Mouse (Mus musculus): ENCODE results near the gene Ndufv1. TPM values are rescaled to one million over a fixed set of nuclear protein-coding genes. Genes with fewer than 3 reads are reported as not detected.

Gene Ndufv1
- polyA plus RNA-seq, 1 experiment: 170 TPM

GRCm38 (mm10) chr19:4057389-4057788 lies 44.8 kb upstream of the Ndufv1 start:
- Histone ChIP-seq H3K27ac (ENCODE audit: control insufficient read depth, insufficient read depth, low read length) (no peak overlapping the region), H3K27me3 (ENCODE audit: control insufficient read depth, insufficient read depth, low read length) (no peaks in the 10 kb centered on the region)

GRCm38 (mm10) chr19:4056727-4057126 lies 44.1 kb upstream of the Ndufv1 start:
- H3K4me3 ChIP-seq (ENCODE audit: control insufficient read depth, insufficient read depth, low read length): no peak overlapping the region
- WGBS: 78% methylated on average over 4 of the region's 4 CpGs
- no peaks in the 10 kb centered on the region for H3K27me3 ChIP-seq (ENCODE audit: control insufficient read depth, insufficient read depth, low read length)
- no peaks in the 10 kb centered on the region for H3K36me3 ChIP-seq (ENCODE audit: control insufficient read depth, insufficient read depth, low read length)
- no peak for TF ChIP-seq POLR2A (IDR thresholded peaks at IDR 0.05; ENCODE audit: control insufficient read depth, extremely low read depth, insufficient read depth, low read length, poor library complexity)
- TF ChIP-seq CTCF (IDR thresholded peaks at IDR 0.05; ENCODE audit: borderline replicate concordance, control insufficient read depth, extremely low read depth, insufficient read depth, low read length, poor library complexity): no peak
- H3K27ac ChIP-seq (ENCODE audit: control insufficient read depth, insufficient read depth, low read length): no peak overlapping the region
- H3K4me1 ChIP-seq (replicated peaks; ENCODE audit: control insufficient read depth, insufficient read depth, low read length): peaks cover 27% of the 10 kb centered on the region
- no peak for DNase-seq

More at GRCm38 (mm10) chr19:4057389-4057788, 44.8 kb upstream of the Ndufv1 start:
- Histone ChIP-seq H3K4me1 (replicated peaks; ENCODE audit: control insufficient read depth, insufficient read depth, low read length) (peaks cover 27% of the 10 kb centered on the region), H3K4me3 (ENCODE audit: control insufficient read depth, insufficient read depth, low read length) (no peak overlapping the region), H3K36me3 (ENCODE audit: control insufficient read depth, insufficient read depth, low read length) (no peaks in the 10 kb centered on the region)
- TF ChIP-seq CTCF (IDR thresholded peaks at IDR 0.05; ENCODE audit: borderline replicate concordance, control insufficient read depth, extremely low read depth, insufficient read depth, low read length, poor library complexity) (no peak), POLR2A (IDR thresholded peaks at IDR 0.05; ENCODE audit: control insufficient read depth, extremely low read depth, insufficient read depth, low read length, poor library complexity) (no peak)
- DNase-seq: no peak
- WGBS: 97% methylated on average over 13 of the region's 13 CpGs

- TF ChIP-seq POLR2A (IDR thresholded peaks at IDR 0.05; ENCODE audit: control insufficient read depth, extremely low read depth, insufficient read depth, low read length, poor library complexity) (no peak), CTCF (IDR thresholded peaks at IDR 0.05; ENCODE audit: borderline replicate concordance, control insufficient read depth, extremely low read depth, insufficient read depth, low read length, poor library complexity) (no peak)
- Histone ChIP-seq H3K36me3 (ENCODE audit: control insufficient read depth, insufficient read depth, low read length) (no peaks in the 10 kb centered on the region), H3K27me3 (ENCODE audit: control insufficient read depth, insufficient read depth, low read length) (no peaks in the 10 kb centered on the region), H3K4me3 (ENCODE audit: control insufficient read depth, insufficient read depth, low read length) (no peak overlapping the region), H3K4me1 (replicated peaks; ENCODE audit: control insufficient read depth, insufficient read depth, low read length) (peaks cover 25% of the 10 kb centered on the region), H3K27ac (ENCODE audit: control insufficient read depth, insufficient read depth, low read length) (no peak overlapping the region)
- DNase-seq: no peak
- WGBS: 89% methylated on average over 15 of the region's 15 CpGs
These were observed 43.5 kb upstream of the Ndufv1 start for GRCm38 (mm10) chr19:4055947-4056693.

DNA sequence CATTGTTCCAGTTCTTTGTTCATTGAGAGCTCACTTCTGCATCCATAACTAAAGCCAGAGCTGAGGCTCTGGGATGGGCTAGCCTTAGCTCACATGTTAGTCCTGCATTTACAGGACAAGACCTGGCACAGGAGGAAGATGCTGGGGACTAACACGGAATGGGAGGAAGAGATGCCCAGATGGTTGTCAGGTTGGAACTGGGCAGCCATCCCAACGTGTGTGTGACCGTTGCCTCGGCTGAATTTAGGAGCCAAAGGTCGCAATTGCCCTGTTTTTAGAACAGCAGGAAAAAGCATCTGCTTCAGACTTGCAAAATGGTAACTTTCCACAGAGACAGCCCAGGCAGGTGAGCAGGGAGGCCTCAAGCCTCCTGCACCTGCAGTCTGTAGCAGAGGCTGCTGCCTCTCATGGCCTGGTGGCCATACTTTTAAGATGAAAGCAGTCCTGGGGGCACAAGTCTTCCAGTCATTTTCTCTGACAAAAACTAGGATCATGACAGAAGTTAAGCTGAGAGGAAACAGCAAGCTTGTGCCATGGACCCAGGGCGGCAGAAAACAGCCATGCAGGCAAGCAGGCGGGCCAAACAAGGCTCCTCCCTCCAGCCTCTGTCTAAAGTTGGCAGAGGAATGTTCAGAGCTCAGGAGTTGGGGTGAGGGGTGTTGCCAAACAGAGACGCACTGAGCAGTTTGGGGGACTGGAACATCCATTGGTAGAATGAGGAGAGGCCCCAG lies 42.8 kb upstream of the Ndufv1 start:
- no peaks in the 10 kb centered on the region for H3K36me3 ChIP-seq (ENCODE audit: control insufficient read depth, insufficient read depth, low read length)
- H3K27me3 ChIP-seq (ENCODE audit: control insufficient read depth, insufficient read depth, low read length): no peaks in the 10 kb centered on the region
- H3K4me3 ChIP-seq (ENCODE audit: control insufficient read depth, insufficient read depth, low read length): no peak overlapping the region
- no peak for TF ChIP-seq CTCF (IDR thresholded peaks at IDR 0.05; ENCODE audit: borderline replicate concordance, control insufficient read depth, extremely low read depth, insufficient read depth, low read length, poor library complexity)
- TF ChIP-seq POLR2A (IDR thresholded peaks at IDR 0.05; ENCODE audit: control insufficient read depth, extremely low read depth, insufficient read depth, low read length, poor library complexity): no peak
- peaks cover 23% of the 10 kb centered on the region for H3K4me1 ChIP-seq (replicated peaks; ENCODE audit: control insufficient read depth, insufficient read depth, low read length)
- no peak overlapping the region for H3K27ac ChIP-seq (ENCODE audit: control insufficient read depth, insufficient read depth, low read length)
- 85% methylated on average over 8 of the region's 8 CpGs for WGBS
- no peak for DNase-seq

GRCm38 (mm10) chr19:4054613-4055012 lies 42.0 kb upstream of the Ndufv1 start:
- H3K27me3 ChIP-seq (ENCODE audit: control insufficient read depth, insufficient read depth, low read length): no peaks in the 10 kb centered on the region
- H3K36me3 ChIP-seq (ENCODE audit: control insufficient read depth, insufficient read depth, low read length): no peaks in the 10 kb centered on the region
- WGBS: 93% methylated on average over 5 of the region's 5 CpGs
- no peak overlapping the region for H3K27ac ChIP-seq (ENCODE audit: control insufficient read depth, insufficient read depth, low read length)
- TF ChIP-seq POLR2A (IDR thresholded peaks at IDR 0.05; ENCODE audit: control insufficient read depth, extremely low read depth, insufficient read depth, low read length, poor library complexity) (no peak), CTCF (IDR thresholded peaks at IDR 0.05; ENCODE audit: borderline replicate concordance, control insufficient read depth, extremely low read depth, insufficient read depth, low read length, poor library complexity) (no peak)
- H3K4me1 ChIP-seq (replicated peaks; ENCODE audit: control insufficient read depth, insufficient read depth, low read length): peaks cover 19% of the 10 kb centered on the region
- H3K4me3 ChIP-seq (ENCODE audit: control insufficient read depth, insufficient read depth, low read length): no peak overlapping the region
- no peak for DNase-seq

- H3K36me3 ChIP-seq (ENCODE audit: control insufficient read depth, insufficient read depth, low read length): no peaks in the 10 kb centered on the region
- H3K27me3 ChIP-seq (ENCODE audit: control insufficient read depth, insufficient read depth, low read length): no peaks in the 10 kb centered on the region
- no peak overlapping the region for H3K4me3 ChIP-seq (ENCODE audit: control insufficient read depth, insufficient read depth, low read length)
- no peak overlapping the region for H3K27ac ChIP-seq (ENCODE audit: control insufficient read depth, insufficient read depth, low read length)
- H3K4me1 ChIP-seq (replicated peaks; ENCODE audit: control insufficient read depth, insufficient read depth, low read length): 0 out of 2 replicates have a peak, but pooled peaks cover 5% of the 10 kb centered on the region
- no peak for DNase-seq
- TF ChIP-seq POLR2A (IDR thresholded peaks at IDR 0.05; ENCODE audit: control insufficient read depth, extremely low read depth, insufficient read depth, low read length, poor library complexity) (no peak), CTCF (IDR thresholded peaks at IDR 0.05; ENCODE audit: borderline replicate concordance, control insufficient read depth, extremely low read depth, insufficient read depth, low read length, poor library complexity) (no peak)
- WGBS: 79% methylated on average over 5 of the region's 5 CpGs
These were observed 40.0 kb upstream of the Ndufv1 start for GRCm38 (mm10) chr19:4052516-4053030.

All from thymus, adult 2 months (tissue).